Mouse (Mus musculus) CH12F3 (cell line): Measurements from ENCODE around the gene Zswim1.

Source experiments
- in situ Hi-C: fragments of 300-500 bp; cut with MboI; formaldehyde crosslinking; loops from 2 replicates; pipeline ENCODE4 v1.14.3; 2020; ENCODE audit warnings: low sequenced_read_pairs

Zswim1 gene

DNA sequence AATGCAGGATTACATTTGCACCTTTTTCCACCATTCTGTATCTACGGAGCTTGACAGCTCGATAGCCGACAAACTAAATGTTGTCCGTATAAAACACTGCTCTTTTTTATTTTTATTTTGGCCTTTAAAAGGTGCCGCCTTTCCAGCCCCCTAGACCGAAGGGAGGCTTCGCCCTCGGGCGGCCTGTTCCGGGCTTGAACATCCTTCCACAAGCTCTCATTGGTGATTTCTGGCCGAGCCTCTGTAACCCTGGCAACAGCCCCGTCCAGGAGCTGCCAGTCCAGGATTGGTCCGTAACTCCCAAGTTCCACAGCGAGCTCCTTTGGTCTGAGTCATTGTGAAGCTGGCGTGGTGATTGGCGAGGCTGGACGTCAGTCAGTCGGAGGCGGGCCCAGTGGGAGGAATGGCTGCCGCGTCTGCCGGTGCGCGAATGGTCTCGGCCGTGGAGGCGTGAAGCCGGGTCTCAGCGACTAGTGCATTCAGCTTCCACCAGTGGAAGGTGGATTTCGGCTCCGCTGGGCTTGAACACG, at the start of gene Zswim1:
TSS of gene Zswim1 (plus strand) at position 51 of the 530 bp plus-strand sequence.
- in situ Hi-C loops: no loop called here

DNA sequence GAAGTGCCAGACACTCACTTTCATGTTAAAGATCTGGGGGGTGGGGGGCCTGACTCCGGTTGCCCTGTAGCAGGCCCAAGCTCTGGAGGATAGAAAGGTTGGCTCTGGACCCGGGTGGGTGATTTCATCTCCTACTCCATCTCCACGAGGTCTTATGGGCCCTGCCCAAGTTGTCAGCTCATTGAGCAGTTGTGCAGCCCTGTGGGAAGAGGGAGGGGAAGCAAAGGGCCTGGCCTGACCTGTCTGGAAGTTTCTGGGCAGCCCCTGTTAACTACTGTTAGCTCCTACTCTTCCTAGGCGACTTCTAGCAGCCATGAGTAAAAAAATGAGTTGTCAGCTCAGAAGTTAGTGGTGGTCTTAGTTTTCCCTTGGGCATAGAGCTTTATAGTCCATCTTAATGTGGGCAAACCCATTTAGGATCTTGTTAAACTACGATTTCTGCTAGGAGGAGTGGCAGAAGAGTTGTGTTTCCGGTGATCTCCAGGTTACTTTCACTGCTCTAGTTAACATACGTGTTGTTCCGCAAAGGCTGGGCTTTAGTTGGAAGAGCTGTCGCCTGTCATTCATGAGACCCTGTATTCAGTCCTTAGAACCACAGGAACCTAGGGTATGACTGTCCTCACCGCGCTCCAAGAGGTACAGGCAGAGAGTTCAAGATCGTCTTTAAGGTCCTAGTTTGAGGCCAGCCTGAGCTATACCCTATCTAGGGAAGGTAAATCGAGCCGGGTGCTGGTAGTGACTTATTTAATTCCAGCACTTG, 49.1 kb upstream of the Zswim1 start:
- in situ Hi-C loops: no loop called here

DNA sequence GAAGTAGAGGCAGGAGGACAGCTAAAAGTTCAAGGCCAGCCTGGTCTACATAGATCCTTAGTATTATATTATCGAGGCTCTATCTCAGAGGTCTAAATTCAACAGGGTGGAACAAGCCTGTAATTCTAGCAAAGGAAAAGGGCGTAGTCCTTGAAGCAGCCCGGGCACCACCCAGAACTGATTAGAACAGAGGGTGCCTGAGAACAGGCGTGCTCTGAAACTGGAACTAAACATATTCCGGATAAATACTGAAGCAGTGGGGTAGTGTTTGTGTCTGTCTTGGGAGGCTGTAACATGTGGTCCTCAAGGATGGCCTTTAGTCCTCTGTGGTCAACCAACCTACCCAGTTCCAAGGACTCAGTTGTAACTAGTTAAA, 48.5 kb upstream of the Zswim1 start:
- in situ Hi-C loops: no loop called here

DNA sequence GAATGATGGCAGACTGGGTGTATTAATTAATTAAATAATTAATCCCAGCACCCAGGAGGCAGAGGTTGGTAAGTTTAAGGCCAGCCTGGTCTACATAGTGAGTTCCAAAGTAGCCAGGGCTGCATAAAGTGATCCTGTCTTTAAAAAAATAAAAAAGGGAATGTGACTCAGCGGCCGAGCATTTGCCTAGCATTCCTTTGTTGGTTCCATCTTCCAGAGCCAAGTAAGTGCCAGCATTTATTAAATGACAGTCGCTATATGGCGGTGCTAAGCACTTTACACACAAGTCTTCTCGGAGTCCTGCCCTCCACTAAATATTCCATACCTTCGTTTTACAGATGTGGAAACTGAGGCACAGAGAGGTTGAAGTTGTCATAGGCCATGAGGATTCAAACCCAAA, 46.4 kb upstream of the Zswim1 start:
- in situ Hi-C loops: no loop called here

DNA sequence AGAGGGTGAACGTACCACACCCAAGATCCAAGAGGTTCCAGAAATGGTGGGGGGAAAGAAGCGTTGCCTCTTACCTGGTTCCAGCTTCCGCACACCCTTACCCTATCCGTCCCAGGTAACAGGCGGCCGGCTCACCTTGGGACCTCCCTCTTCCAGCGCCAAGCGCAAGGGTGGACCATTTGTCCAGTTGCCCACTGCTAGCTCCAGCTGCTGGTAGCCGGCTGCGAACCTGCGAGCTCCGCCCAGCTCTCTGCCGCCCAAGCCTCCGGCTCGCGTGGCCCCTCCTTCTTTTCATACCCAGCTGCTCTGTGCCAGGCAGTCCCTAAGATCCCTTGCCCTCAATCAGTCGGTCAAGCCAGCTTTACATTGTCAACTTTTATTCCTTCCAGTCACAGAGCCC, 45.7 kb upstream of the Zswim1 start:
- in situ Hi-C loops: no loop called here

DNA sequence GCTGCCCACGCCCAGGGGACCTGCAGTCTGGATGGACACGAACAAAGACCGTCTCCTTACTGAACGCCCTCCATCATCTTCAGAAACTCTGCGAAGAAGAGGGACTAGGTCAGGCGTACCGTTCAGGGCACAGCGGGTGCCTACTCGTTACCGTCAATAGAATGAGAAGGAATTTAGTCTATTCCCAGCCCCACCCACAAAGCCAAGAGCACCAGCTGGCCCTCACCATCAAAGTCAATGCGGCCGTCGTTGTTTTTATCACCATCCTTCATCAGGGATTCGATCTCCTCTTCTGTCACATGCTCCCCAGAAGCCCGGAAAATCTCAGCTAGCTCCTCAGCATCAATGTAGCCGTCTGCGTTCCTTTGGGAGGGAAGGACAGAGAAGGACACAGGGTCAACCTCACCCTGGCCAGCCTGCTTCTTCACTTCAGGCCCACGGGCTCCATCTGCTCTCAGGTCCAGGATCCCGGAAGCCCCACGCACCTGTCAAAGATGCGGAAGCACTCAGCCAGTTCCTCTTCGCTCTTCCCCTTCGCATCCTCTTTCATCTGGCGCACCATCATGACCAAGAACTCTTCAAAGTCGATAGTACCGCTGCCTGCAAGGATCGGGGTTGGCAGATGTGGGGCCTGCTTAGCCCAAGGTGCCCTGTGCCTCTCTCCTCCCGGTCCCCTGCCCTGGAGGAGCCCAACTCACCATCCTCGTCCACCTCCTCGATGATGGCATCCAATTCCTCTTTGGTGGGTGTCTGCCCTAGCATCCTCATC, 45.1 kb upstream of the Zswim1 start:
- in situ Hi-C loops: no loop called here

DNA sequence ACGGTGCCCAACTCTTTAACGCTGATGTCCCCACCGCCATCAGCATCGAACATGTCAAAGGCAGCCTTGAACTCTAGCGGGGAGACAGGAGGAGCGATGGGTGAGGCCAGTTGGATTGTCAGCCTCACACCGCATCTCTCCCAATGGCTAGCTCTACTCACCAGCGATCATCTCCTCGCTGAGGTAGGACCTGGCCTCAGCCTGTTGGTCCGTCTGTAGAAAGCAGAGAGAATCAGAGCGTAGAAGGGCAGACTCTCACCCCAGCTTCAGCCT, 44.5 kb upstream of the Zswim1 start:
- in situ Hi-C loops: no loop called here

DNA sequence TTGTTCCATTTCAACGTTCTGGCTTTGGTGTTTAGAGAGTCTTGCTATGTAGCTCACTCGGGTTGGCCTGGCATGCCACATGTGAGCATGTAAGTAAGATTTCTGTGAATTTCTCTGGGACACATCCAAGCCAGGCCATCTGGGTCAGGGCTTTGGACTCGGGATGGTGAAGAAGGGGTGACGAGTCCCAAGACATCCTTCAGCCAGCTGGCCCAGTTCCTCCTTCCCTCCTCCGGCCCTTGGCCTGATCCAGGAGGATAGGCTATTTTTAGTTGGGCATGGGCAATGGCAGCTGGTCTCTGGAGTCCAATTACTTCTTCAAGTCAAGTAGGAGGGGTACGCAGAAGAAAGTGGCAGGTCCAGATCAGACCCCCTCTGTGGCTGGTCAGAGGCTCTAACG, 43.7 kb upstream of the Zswim1 start:
- in situ Hi-C loops: no loop called here

DNA sequence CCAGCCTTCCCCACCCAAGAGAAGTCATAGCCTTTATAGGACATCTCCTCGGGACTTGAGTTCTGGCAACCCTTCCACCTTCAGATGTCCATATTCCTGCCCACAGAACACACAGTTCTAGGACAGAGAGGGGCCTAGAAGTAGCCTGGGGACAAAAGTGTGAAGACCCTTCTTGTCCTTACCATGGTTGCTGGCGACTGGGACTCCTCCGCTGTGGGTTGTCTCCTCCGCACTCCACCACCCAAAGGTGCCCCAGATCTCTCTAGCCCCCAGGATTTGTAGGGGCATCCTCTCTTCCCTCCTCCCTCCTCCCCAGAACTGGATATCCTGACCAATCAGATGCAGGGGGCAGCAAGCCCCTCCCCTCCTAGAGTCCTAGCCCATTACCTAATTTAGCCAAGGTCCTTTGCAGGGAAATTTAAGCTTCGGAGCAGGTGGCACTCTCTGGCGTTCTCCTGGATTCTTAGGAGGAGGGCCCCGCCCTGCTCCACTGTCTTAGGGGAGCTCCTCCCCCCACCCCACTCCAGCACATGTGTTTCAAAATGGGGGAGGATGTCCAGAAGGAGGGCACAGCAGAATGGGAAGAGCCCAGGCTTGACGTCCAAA, 42.9 kb upstream of the Zswim1 start, which contains the start of gene Tnnc2:
TSS of gene Tnnc2 (minus strand) at position 487 of the 606 bp plus-strand sequence.
- in situ Hi-C loops: no loop called here

DNA sequence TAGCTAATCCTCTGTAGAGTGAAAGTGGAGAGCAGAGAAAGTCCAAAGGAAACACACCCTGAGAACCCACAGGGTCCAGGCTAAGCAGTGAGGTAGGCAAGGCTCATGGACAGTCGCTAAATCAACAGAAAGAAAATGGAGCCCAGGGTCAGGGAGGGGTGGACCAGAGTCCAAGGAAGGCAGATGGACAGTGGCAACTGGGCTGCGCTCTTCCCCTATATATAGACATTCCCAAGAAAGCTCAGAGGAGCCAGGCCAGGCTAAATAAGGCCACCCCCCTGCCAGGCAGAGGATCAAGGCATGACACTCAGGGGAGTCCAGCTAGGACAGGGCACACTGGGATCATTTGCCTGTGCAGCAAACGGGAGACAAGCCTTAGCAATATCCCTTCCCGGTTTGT, 40.6 kb upstream of the Zswim1 start:
- in situ Hi-C loops: no loop called here

DNA sequence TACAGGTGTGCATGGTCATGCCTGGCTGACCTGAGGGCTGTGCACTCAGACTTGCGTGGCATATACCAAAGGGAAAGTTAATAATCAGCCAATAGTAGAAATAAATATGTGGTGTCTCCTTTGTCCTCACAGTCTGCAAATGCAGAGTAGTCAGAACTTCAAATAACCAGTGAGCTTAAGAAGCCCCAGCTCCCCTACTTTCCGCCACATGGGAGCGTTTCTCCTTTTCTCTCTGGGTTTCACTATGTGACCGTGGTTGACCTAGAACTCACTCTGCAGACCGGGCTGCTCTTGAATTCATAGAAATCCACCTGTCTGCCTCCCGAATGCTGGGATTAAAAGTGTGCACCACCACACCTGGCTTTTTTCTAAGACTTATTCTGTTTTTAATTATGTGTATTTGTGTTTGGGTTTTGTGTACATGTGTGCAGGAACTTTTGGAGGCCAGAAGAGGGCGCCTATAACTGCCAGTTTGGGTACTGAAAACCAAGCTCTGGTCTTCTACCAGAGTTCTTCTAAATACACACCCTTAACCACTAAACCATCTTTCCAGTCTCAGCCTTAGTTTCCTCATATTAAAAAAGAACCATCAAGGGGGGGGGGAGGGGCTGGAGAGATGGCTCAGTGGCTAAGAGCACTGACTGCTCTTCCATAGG, 38.4 kb upstream of the Zswim1 start:
- in situ Hi-C loops: no loop called here

DNA sequence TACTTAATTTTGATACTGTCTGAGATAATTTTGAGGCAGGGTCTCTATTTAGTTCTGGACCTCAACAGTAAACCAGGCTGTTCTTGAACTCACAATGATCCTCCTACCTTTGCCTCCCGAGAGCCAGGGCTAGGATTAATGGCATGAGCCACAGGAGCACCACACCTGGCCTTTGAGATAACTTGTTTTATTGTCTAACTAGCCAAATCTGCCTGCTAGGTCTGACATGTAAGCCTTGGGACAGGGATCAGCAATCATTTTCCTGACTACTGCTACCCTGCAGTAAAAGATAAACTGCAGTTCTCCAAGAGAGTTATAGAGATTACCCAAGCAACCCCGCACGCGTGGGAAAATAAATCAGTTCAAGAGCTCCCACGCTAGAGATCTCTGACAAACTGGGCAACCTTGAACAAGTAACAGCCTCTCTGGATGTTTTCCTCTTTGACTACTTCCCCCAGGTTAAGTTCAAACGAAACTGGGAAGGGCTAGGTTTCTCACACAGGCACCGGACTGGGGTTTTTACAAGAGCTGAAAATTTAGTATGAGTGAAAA, 37.5 kb upstream of the Zswim1 start:
- in situ Hi-C loops: no loop called here

DNA sequence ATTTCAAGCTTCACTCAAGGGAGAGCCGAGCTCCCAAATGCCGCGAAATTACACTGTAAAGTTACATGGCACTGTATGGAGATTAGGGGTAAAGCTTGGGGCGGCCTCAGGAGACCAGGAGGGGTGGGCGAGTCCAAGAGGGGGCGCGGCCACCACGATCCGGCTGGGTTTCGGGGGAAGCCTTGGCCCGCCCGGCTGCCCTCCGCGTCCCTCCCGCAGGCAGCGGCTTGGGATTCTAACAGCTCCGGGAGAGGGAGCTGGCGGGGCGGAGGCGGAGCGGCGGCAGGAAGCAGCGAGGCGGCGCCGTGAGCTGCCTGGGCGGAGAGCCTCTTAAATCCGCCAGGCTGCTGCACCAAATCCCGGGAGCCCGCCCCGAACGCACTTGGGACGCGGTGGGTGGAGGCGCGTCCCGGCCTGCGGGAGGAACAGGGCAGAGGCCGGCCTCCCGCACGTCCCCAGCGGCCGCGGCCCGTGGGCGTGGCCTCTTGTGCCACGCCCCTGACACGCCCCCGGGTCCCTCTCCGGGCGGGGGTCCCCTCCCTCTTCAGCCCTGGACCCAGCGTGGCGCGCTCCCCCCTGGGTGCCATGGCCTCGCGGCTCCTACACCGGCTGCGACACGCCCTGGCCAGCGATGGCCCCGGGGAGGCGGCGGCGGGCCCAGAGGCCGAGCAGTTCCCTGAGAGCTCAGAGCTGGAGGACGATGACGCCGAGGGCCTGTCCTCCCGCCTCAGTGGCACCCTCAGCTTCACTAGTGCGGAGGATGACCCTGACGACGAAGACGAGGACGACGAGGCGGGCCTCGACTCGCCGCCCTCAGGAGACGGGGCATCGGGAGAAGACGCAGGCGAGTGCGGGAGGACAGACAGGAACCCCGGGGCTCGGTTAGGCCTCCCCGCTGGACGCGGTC, 36.8 kb upstream of the Zswim1 start, which contains the start of gene Snx21:
TSS of gene Snx21 (plus strand) at position 343 of the 907 bp plus-strand sequence.
- in situ Hi-C loops: no loop called here

DNA sequence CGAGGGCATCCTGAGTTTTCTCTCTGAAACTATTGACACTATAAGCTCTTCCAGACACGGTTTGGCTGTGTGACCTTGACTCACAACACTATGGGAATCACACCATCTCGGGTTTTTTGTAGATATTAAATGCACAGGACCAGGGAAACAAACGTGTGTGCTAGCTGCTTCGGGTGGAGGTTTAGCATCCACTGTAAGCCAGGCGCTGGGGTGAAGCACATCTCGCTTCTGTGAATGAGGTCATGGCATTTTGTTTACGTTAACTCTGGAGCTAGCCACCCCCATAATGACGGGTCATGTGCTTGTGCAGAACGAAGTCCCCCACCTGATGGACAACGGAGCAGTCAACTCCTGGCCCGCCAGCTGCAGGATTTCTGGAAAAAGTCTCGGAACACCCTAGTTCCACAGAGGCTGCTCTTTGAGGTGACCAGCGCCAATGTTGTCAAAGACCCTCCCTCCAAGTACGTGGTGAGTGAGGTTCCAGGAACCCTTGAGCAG, 36.0 kb upstream of the Zswim1 start:
- in situ Hi-C loops: no loop called here

DNA sequence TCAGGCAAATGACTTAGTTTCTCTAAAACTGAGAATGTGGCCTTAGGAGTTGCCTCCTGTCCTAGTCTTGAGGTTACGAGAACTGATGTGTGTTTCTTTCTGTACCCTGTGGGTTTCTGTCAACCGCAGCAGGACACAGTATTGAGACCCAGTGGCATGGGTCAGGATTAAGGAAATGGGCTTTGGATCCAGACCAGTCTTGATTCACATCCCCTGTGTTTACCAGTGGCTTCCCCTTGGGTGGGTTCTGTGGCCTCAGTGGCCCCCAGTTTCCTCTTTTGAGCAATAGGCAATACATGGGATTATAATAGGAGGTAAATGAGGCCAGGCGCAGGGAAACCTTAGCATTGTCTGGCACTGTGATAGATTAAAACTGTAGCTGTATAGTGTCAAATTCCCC, 35.5 kb upstream of the Zswim1 start:
- in situ Hi-C loops: no loop called here

DNA sequence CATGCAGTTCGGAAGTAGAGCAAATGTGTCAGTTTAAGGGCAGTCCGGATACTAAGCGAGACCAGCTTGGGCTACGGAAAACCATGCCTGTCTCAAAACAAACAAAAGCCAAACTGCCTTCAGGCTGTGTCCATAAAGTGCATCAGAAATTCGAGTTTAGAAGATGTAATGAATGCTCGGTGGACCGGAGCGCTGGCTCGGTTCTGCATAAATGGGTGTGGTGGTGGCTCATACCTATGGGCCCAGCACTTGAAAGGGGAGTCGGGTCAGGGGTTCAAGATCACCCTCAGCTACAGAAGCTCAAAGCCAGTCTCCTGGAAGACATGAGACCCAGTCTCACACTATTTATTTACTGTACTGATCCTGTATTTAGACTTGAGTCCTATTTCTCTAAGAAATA, 34.7 kb upstream of the Zswim1 start:
- in situ Hi-C loops: no loop called here

DNA sequence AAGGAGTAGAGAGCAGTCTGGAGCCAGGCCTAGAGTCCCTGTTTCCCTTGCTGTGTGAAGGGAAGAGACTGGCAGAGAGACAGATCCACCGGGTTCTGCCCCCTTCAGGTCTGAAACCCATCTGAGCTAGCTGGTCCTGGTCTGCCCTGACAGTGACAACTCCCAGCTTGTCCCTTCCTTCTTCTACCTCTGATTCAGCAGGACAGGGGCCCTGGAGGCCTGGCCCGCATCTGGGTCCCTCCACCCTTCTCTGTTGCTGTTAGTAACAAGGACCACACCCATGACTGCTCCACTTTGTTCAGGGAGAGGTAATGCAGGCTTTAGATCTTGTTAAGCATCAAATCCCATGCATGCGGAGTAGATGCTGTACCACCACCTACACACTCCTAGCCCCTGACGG, 34.1 kb upstream of the Zswim1 start:
- in situ Hi-C loops: no loop called here

DNA sequence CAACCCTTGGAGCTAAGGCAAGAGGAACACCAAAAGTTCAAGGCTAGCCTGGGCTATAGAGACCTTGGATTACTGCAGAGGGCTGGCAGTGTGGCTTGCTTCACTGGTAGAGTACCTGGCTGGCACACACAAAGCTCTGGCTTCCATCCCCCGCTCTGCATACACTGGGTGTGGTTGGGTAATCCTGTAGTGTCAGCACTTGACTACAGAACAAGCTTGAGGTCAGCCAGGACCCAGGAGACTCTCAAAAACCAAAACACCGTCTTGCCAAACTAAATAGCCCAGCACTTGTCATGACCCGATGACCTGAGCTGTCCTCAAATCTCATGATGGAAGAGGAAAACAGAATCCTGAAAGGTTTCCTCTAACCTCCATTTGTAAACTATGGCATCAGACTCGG, 32.0 kb upstream of the Zswim1 start:
- in situ Hi-C loops: no loop called here

DNA sequence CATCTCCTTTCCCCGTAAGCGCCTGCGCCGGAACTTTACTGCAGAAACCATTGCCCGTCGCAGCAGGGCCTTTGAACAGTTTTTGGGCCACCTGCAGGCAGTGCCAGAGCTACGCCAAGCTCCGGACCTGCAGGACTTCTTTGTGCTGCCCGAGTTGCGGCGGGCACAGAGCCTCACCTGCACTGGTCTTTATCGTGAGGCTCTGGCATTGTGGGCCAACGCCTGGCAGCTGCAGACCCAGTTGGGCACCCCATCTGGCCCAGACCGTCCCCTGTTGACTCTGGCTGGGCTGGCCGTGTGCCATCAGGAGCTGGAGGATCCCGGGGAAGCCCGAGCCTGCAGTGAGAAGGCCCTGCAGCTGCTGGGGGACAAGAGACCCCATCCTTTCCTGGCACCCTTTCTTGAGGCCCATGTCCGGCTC, 30.6 kb upstream of the Zswim1 start:
- in situ Hi-C loops: no loop called here
